Comparison of ENCODE assay signal across 20 mouse cellular contexts in the genomic region with DNA sequence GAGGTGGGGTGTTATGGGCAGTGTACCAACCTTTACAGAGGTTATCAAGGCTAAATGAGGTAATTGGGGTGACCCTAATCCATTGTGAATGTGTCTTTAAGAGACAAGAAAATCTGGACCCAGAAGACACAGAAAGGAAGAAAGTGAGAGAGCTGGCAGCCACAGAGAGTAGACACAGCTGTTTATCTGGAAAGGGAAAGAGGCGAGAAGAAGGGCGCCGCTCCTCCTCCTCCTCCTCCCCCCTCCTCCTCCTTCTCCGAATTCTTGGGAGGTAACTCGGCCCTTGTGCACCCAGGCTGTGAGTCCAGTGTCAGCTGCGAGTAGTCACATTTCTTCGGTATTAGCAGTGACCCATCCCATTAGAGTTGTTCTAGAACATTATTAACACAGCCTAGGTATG. TPM values are rescaled to one million over a fixed set of nuclear protein-coding genes. Genes with fewer than 3 reads are reported as not detected.
DNase-seq lines count a peak whose midpoint lies in the region; ATAC-seq and TF ChIP-seq lines count a peak whose summit lies in the region.
"Had no signal": no experiment of that assay in that cellular context is flagged by ENCODE, and none has a peak within 500 bp of the region (broad histone marks: within the 10 kb centered on the region; RNA-seq: fewer than 3 reads in every experiment).

No protein-coding gene starts in this region.

- ATAC-seq in kidney, embryonic 15.5 days (replicated peaks; ENCODE audit: low FRiP score) = no peak
- ATAC-seq in lung, postnatal 0 days = 0 out of 2 replicates have a peak, but pooled peaks have one; percentile 23
- ATAC-seq: activated CD4-positive, CD25-positive, alpha-beta regulatory T cell, adult 4 months; forebrain, embryonic 16.5 days; Patski had no signal

- H3K4me3 ChIP-seq in kidney, embryonic 15.5 days (replicated peaks) = no peak overlapping the region
- H3K4me3 ChIP-seq in lung, postnatal 0 days (ENCODE audit: low read depth, low read length) = no peak overlapping the region
- H3K4me3 ChIP-seq: embryonic facial prominence, embryonic 13.5 days; forebrain, embryonic 12.5 days; heart, embryonic 10.5 days; hindbrain, embryonic 13.5 days had no signal

- TF ChIP-seq EP300 in lung, postnatal 0 days (IDR thresholded peaks at IDR 0.05) = no peak

- H3K27ac ChIP-seq in kidney, embryonic 15.5 days = no peak overlapping the region
- no peak overlapping the region for H3K27ac ChIP-seq in lung, postnatal 0 days (ENCODE audit: low read length)
- H3K27ac ChIP-seq: embryonic facial prominence, embryonic 13.5 days; forebrain, embryonic 12.5 days; heart, embryonic 10.5 days; hindbrain, embryonic 13.5 days had no signal

- H3K4me1 ChIP-seq in kidney, embryonic 15.5 days = peaks cover 11% of the 10 kb centered on the region; the same call in 1 of the 2 replicates
- H3K4me1 ChIP-seq in lung, postnatal 0 days (ENCODE audit: insufficient read depth, low read depth, low read length) = no peaks in the 10 kb centered on the region
- H3K4me1 ChIP-seq: heart, embryonic 10.5 days had no signal

- TF ChIP-seq CTCF in lung, postnatal 0 days (IDR thresholded peaks at IDR 0.05) = no peak

- no peaks in the 10 kb centered on the region for H3K36me3 ChIP-seq in kidney, embryonic 15.5 days
- no peaks in the 10 kb centered on the region for H3K36me3 ChIP-seq in lung, postnatal 0 days (ENCODE audit: insufficient read depth, low read length)
- H3K36me3 ChIP-seq: embryonic facial prominence, embryonic 13.5 days; forebrain, embryonic 12.5 days; heart, embryonic 10.5 days; hindbrain, embryonic 13.5 days had no signal

- 12% methylated on average over 7 of the region's 7 CpGs for WGBS in kidney, embryonic 15.5 days
- WGBS in lung, postnatal 0 days = 12% methylated on average over 7 of the region's 7 CpGs

- no peak overlapping the region for H3K9ac ChIP-seq in kidney, embryonic 15.5 days
- no peak overlapping the region for H3K9ac ChIP-seq in lung, postnatal 0 days (replicated peaks; ENCODE audit: low read depth)
- H3K9ac ChIP-seq: embryonic facial prominence, embryonic 13.5 days; forebrain, embryonic 12.5 days; hindbrain, embryonic 13.5 days had no signal

- DNase-seq in kidney, postnatal 36 days = no peak
- DNase-seq in kidney, postnatal 14 days = peak; percentile 18
- DNase-seq in kidney, postnatal 25 days = no peak
- peak; percentile 29 for DNase-seq in lung, postnatal 0 days (ENCODE audit: low spot score)
- no peak for DNase-seq in lung, adult 18-20 months
- DNase-seq in cerebellum, postnatal 4 days (ENCODE audit: low spot score in 2 of 2) = no peak
- DNase-seq: adrenal gland, postnatal 14 days; cerebellum, adult 11-12 months; cerebellum, adult 9-10 months; cerebellum, postnatal 25 days; gastrocnemius, postnatal 14 days had no signal

- H3K4me2 ChIP-seq in kidney, embryonic 15.5 days = 0 out of 2 replicates have a peak overlapping the region, but pooled peaks have one; percentile 12
- H3K4me2 ChIP-seq in lung, postnatal 0 days (replicated peaks; ENCODE audit: low read depth, low read length) = no peak overlapping the region
- H3K4me2 ChIP-seq: embryonic facial prominence, embryonic 13.5 days; forebrain, embryonic 12.5 days; hindbrain, embryonic 13.5 days had no signal

- peaks cover 25% of the 10 kb centered on the region for H3K27me3 ChIP-seq in kidney, embryonic 15.5 days
- no peaks in the 10 kb centered on the region for H3K27me3 ChIP-seq in lung, postnatal 0 days (replicated peaks; ENCODE audit: insufficient read depth, low read length)
- H3K27me3 ChIP-seq: embryonic facial prominence, embryonic 13.5 days; hindbrain, embryonic 13.5 days; Patski had no signal

- H3K9me3 ChIP-seq in kidney, embryonic 15.5 days (replicated peaks) = no peaks in the 10 kb centered on the region
- H3K9me3 ChIP-seq in lung, postnatal 0 days (ENCODE audit: low read length) = no peaks in the 10 kb centered on the region
- H3K9me3 ChIP-seq: embryonic facial prominence, embryonic 13.5 days; forebrain, embryonic 12.5 days; heart, embryonic 10.5 days; hindbrain, embryonic 13.5 days had no signal

RNA-seq across cellular contexts. Expression of gene Elfn1, which starts 8.7 kb away (rescaled TPM):
- 0.26 and 0.41 TPM in 2 replicates for polyA plus RNA-seq in kidney, embryonic 15.5 days (2015; fragmentation: Nextera tagmentation; extraction: Ambion mirVana)
- polyA plus RNA-seq in lung, postnatal 0 days (2015; fragmentation: Nextera tagmentation; extraction: Ambion mirVana) = 1.5 TPM in 2 replicates
- polyA plus RNA-seq: activated CD4-positive, CD25-positive, alpha-beta regulatory T cell, adult 4 months; heart, embryonic 14.5 days had no signal

Comparison
In these comparisons a context has a peak if more than half of its experiments do, and no peak if none do; other contexts are left out.
1. DNase-seq: peak in kidney, postnatal 14 days (single experiment) and lung, postnatal 0 days (single experiment); none in kidney, postnatal 36 days (0 of 2), kidney, postnatal 25 days (0 of 2), lung, adult 18-20 months (0 of 2) and cerebellum, postnatal 4 days (0 of 2).